Mouse (Mus musculus) heart, postnatal 0 days (tissue): ENCODE measurements around the gene Bhlha15. TPM values are rescaled to one million over a fixed set of nuclear protein-coding genes. Genes with fewer than 3 reads are reported as not detected.

Experiments used
- ATAC-seq: fragments of 200-750 bp; cut with Nextera tagmentation; 2 replicates; pipeline ENCODE4 v1.8.0; 2017; ENCODE audit warnings: low read depth, moderate number of reproducible peaks, moderate library complexity; ENCODE audit not compliant: insufficient read depth
- DNase-seq: peaks from one replicate; pipeline ENCODE4 v3.0.0-alpha.2; 2016; ENCODE audit warnings: low spot score
- H3K27ac ChIP-seq: fragments of 300-500 bp; sonication (generic); 2 replicates; pipeline ENCODE4 v1.5.1; 2014; ENCODE audit warnings: low read depth, mild to moderate bottlenecking
- H3K27me3 ChIP-seq: fragments of 300-500 bp; sonication (generic); 2 replicates; pipeline ENCODE4 v1.6.1; 2014; ENCODE audit warnings: low read length, mixed read lengths; ENCODE audit not compliant: control insufficient read depth, insufficient read depth
- H3K36me3 ChIP-seq: fragments of 300-500 bp; sonication (generic); replicated peaks from 2 replicates; pipeline ENCODE4 v1.6.1; 2014; ENCODE audit warnings: low read length, mixed read lengths; ENCODE audit not compliant: control insufficient read depth, insufficient read depth
- H3K4me1 ChIP-seq: fragments of 300-500 bp; sonication (generic); 2 replicates; pipeline ENCODE4 v1.6.1; 2014; ENCODE audit warnings: antibody characterized with exemption; ENCODE audit not compliant: control insufficient read depth, insufficient read depth
- H3K4me2 ChIP-seq: fragments of 300-500 bp; sonication (generic); 2 replicates; pipeline ENCODE4 v1.6.1; 2014; ENCODE audit warnings: low read depth, mild to moderate bottlenecking, low read length, moderate library complexity
- H3K4me3 ChIP-seq: fragments of 300-500 bp; sonication (generic); 2 replicates; pipeline ENCODE4 v1.5.1; 2014; ENCODE audit warnings: low read depth, low read length
- H3K9ac ChIP-seq: fragments of 300-500 bp; sonication (generic); replicated peaks from 2 replicates; pipeline ENCODE4 v1.6.1; 2014; ENCODE audit warnings: low read depth, low read length, mixed read lengths
- H3K9me3 ChIP-seq: fragments of 300-500 bp; sonication (generic); replicated peaks from 2 replicates; pipeline ENCODE4 v1.6.1; 2016; ENCODE audit warnings: low read length; ENCODE audit not compliant: control insufficient read depth
- CTCF ChIP-seq: IDR thresholded peaks from 2 replicates; pipeline ENCODE4 v1.5.1; 2016; ENCODE audit warnings: antibody characterized with exemption, control low read depth, low read depth
- EP300 ChIP-seq: IDR thresholded peaks from 2 replicates; pipeline ENCODE4 v1.6.1; 2016; ENCODE audit warnings: antibody characterized with exemption, low read depth
- WGBS: fragments of 180-500 bp; shearing (Covaris S2); extraction: QIAGEN DNeasy Blood & Tissue Kit; methylation state at CpG from one replicate; pipeline ENCODE4 v1.1.7; 2014; 5-methylcytosine and 5-hydroxymethylcytosine counted together
- polyA plus RNA-seq: library from polyadenylated mRNA; unstranded; fragments of >200 nt; fragmentation: Nextera tagmentation; extraction: Ambion mirVana; gene quantifications from 2 replicates; pipeline ENCODE4 v1.2.1, GENCODE M21; 2015
- total RNA-seq: library from RNA; depleted of rRNA; stranded (reverse); fragments of >200 nt; gene quantifications from 2 replicates; pipeline ENCODE4 v1.2.3, GENCODE M21; 2014; ENCODE audit warnings: low replicate concordance

Gene Bhlha15
- total and polyA plus RNA-seq, 2 experiments from 2014 or later = 0.04 to 0.31 TPM

DNA sequence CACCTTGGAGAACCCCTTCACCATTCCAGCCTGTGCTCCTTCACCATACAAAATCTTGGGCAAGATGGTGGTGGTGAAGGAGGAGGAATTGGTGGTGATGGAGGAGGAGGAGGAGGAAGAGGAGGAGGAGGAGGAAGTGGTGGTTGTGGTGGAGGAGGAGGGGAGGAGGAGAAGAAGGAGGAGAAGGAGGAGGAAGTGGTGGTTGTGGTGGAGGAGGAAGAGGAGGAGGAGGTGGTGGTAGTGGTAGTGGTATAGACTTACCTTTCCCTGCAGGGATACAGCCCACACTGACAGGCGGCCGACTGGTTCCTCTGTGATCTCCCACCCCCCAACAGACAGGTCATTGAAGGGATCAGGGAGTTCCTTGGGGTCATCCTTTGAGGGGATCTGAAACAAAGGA is 25.9 kb downstream of the Bhlha15 start:
- Histone ChIP-seq H3K27ac (no peak overlapping the region), H3K4me3 (no peak overlapping the region), H3K4me2 (no peak overlapping the region), H3K9me3 (no peaks in the 10 kb centered on the region), H3K36me3 (peaks cover 27% of the 10 kb centered on the region), H3K9ac (no peak overlapping the region), H3K27me3 (no peaks in the 10 kb centered on the region), H3K4me1 (0 out of 2 replicates have a peak, but pooled peaks cover 3% of the 10 kb centered on the region)
- DNase-seq (no peak), ATAC-seq (no peak)
- TF ChIP-seq EP300 (no peak), CTCF (no peak)
- WGBS = 82% methylated on average over 2 of the region's 2 CpGs

DNA sequence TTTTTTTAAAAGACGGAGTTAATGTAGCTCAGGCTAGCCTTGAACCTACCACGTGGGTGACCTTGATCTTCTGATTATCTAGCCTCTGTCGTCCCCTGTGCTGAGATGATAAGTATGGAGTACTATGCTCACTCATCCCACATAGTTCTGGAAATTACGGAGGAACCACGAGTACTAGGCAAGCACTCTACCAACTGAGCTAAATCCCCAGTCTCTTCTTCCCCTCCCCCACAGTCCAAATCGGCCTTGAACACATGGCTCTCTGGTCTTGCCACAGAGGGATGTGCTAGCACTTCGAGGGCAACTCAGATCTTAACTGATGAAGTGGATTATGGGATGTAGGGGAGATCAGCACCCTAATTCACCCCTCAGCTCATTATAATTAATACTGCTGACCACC is 28.0 kb downstream of the Bhlha15 start:
- Histone ChIP-seq H3K4me1 (0 out of 2 replicates have a peak, but pooled peaks cover 7% of the 10 kb centered on the region), H3K27me3 (no peaks in the 10 kb centered on the region), H3K27ac (no peak overlapping the region), H3K9me3 (no peaks in the 10 kb centered on the region), H3K9ac (no peak overlapping the region), H3K4me2 (no peak overlapping the region), H3K36me3 (peaks cover 16% of the 10 kb centered on the region), H3K4me3 (no peak overlapping the region)
- DNase-seq = no peak
- WGBS = 83% methylated on average over 7 of the region's 7 CpGs
- no peak for ATAC-seq
- TF ChIP-seq EP300 (no peak), CTCF (no peak)

DNA sequence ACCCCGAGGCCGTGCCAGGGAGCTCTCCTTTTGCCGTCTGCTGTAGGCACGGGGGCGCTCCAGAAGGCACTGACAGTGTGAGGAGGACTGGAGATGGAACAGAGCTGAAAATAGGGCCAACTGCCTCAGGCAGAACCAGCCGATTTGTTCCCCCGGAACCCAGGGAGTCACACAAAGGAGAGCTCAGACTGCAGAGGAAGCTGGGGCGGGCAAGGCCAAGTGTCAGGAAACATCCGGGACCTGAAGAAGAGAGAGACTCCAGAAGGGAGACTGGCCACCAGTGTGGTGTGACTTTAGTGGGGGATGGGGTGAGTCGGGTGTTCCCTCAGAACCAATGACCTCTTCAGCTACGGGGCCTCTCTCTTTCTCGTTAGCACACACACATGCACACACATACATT is 29.2 kb downstream of the Bhlha15 start:
- H3K27ac ChIP-seq = 0 out of 2 replicates have a peak overlapping the region, but pooled peaks have one; percentile 3
- 0 out of 2 replicates have a peak, but pooled peaks cover 7% of the 10 kb centered on the region for H3K4me1 ChIP-seq
- H3K36me3 ChIP-seq = 0 out of 2 replicates have a peak, but pooled peaks cover 6% of the 10 kb centered on the region
- no peaks in the 10 kb centered on the region for H3K9me3 ChIP-seq
- WGBS = 67% methylated on average over 12 of the region's 12 CpGs
- no peak for TF ChIP-seq CTCF
- TF ChIP-seq EP300 = no peak
- no peak overlapping the region for H3K4me3 ChIP-seq
- no peaks in the 10 kb centered on the region for H3K27me3 ChIP-seq
- no peak overlapping the region for H3K9ac ChIP-seq
- H3K4me2 ChIP-seq = no peak overlapping the region
- ATAC-seq = no peak
- no peak for DNase-seq

DNA sequence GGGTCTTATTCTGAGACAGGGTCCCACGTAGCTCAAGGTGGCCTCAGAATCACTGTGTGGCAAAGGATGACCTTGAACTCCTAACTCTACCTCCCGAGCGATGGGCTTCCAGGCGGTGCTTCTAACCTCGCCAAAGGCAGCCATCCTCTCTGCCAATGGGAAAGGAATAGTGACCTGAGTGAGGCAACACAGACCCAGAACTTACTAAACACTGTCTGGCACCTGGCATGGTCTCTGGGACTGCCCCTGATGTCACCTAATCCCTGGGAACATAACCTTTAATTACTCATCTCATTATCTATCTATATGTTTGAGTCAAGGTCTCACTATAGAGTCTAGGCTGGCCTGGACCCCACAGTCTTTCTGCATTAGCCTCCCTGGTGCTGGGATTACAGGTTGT is 29.9 kb downstream of the Bhlha15 start:
- no peak overlapping the region for H3K27ac ChIP-seq
- DNase-seq (no peak), ATAC-seq (no peak)
- no peaks in the 10 kb centered on the region for H3K27me3 ChIP-seq
- WGBS = 88% methylated on average over 5 of the region's 5 CpGs
- no peak overlapping the region for H3K9ac ChIP-seq
- H3K4me1 ChIP-seq = 0 out of 2 replicates have a peak, but pooled peaks cover 7% of the 10 kb centered on the region
- 0 out of 2 replicates have a peak, but pooled peaks cover 6% of the 10 kb centered on the region for H3K36me3 ChIP-seq
- no peak overlapping the region for H3K4me2 ChIP-seq
- TF ChIP-seq CTCF (no peak), EP300 (no peak)
- H3K9me3 ChIP-seq = no peaks in the 10 kb centered on the region
- no peak overlapping the region for H3K4me3 ChIP-seq

DNA sequence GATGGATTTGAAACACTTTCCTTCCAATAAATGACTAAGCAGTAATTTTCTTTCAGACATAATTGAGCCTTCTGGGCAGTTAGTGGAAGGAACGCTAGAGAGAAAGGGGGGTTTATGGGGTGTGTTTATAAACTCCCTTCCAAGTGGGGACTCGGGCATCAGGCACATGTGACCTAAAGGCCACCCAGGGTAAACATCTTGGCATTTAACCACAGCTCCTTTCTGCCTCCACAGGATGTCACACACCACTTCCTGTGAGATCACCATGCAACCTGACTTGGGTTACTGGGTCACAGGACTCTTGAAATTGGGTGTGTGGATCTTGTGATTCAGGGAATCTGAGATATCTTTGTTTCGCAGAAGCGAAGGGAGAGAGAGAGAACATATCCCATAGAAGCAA is 31.2 kb downstream of the Bhlha15 start:
- H3K9me3 ChIP-seq = no peaks in the 10 kb centered on the region
- H3K4me3 ChIP-seq = no peak overlapping the region
- no peak overlapping the region for H3K9ac ChIP-seq
- H3K27ac ChIP-seq = peak overlapping the region; percentile 83; the same call in 1 of the 2 replicates
- H3K36me3 ChIP-seq = 0 out of 2 replicates have a peak, but pooled peaks cover 6% of the 10 kb centered on the region
- H3K4me1 ChIP-seq = 0 out of 2 replicates have a peak, but pooled peaks cover 7% of the 10 kb centered on the region
- no peaks in the 10 kb centered on the region for H3K27me3 ChIP-seq
- H3K4me2 ChIP-seq = no peak overlapping the region; the same call in 1 of the 2 replicates
- DNase-seq (peak; percentile 27), ATAC-seq (no peak)
- WGBS = 51% methylated on average over 4 of the region's 4 CpGs
- no peak for TF ChIP-seq EP300
- TF ChIP-seq CTCF = no peak

DNA sequence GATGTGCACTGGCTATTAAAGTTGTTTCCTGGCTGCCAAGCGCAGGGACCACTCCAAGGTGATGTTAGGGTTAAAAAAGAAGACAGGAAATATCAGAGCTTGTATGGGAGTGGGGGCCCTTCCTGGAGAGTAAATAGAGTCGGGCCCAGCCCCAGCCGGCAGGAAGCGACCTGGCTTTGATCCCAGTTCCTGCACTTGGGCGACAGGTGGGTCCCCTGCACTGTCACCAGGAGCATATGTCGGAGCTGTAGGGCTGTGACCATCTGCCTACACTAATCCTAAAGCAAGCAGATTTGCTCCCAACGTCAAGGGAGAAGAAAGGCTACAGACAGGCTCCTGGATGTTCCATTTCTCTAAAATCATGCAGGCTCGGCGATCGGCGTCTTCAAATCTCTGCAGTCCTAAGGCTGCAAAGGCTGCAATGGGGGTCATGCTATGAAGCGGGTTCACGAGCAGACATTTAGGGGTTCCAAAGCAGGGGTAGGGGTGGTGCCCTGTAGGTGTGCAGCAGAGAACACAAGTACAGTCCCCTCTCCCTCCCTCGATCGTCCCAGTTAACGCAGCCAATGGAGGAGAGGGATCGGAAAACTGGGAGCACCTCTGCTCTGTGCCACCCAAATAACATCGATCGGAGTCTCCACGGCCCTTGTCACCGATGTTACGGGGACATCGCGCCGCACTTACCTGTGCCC is 32.9 kb downstream of the Bhlha15 start:
- Histone ChIP-seq H3K36me3 (no peaks in the 10 kb centered on the region), H3K9ac (peak overlapping the region; percentile 65), H3K4me2 (peak overlapping the region; percentile 86), H3K27me3 (no peaks in the 10 kb centered on the region), H3K4me3 (peak overlapping the region; percentile 74), H3K4me1 (0 out of 2 replicates have a peak, but pooled peaks cover 7% of the 10 kb centered on the region), H3K9me3 (no peaks in the 10 kb centered on the region), H3K27ac (peak overlapping the region; percentile 83)
- ATAC-seq (peak; percentile 27), DNase-seq (peak; percentile 51)
- WGBS = 2% methylated on average over 25 of the region's 25 CpGs
- TF ChIP-seq CTCF (no peak), EP300 (no peak)
